Mouse (Mus musculus) MEL (cell line): ENCODE data around the gene Polg.

Experiments
- CTCF ChIP-seq, 3 experiments: IDR thresholded peaks in 2 of 3; conservative IDR thresholded peaks in 1 of 3; 2 replicates each; pipeline ENCODE4 v1.5.1; 2011 to 2012; ENCODE audit warnings: low read length in 3 of 3, low read depth in 2 of 3, mild to moderate bottlenecking in 2 of 3, improper control_type of control experiment in 1 of 3, inconsistent platforms in 1 of 3, mixed read lengths in 1 of 3, moderate library complexity in 1 of 3; ENCODE audit not compliant: control insufficient read depth in 1 of 3, insufficient read depth in 1 of 3, poor library complexity in 1 of 3, severe bottlenecking in 1 of 3
- HCFC1 ChIP-seq: IDR thresholded peaks from 2 replicates; pipeline ENCODE4 v1.6.1; 2012; ENCODE audit warnings: low read depth, mild to moderate bottlenecking, inconsistent platforms, low read length, improper control_type of control experiment, moderate library complexity
- POLR2A ChIP-seq, 2 experiments: IDR thresholded peaks; 2 replicates each; pipeline ENCODE4 v1.6.1; 2011 to 2012; ENCODE audit warnings: low read length in 2 of 2, mild to moderate bottlenecking in 2 of 2, control low read depth in 1 of 2, improper control_type of control experiment in 1 of 2, low read depth in 1 of 2, moderate library complexity in 1 of 2; ENCODE audit not compliant: control insufficient read depth in 1 of 2, insufficient read depth in 1 of 2, poor library complexity in 1 of 2
- POLR2AphosphoS2 ChIP-seq: IDR thresholded peaks from 2 replicates; pipeline ENCODE4 v1.6.1; 2011; ENCODE audit warnings: low read length, improper control_type of control experiment

DNA sequence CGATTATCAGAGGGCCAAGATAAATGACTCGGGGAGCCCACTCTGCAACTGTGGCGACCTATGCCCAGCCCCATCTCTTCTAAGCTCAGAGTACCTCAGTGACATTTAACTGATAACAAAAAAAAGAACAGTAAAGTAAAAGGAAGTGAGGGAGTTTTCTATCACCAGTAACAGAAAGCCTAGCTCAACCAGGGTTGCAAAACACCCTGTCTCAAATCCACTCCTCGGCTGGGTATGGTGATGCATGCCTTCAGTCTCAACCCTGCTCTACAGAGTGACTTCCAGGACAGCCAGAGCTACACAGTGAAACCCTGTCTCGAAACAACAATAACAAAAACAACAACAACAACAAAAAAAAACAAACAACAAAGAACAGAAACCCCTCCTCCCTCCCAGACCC lies 3.6 kb upstream of the Polg start:
- TF ChIP-seq POLR2A (IDR thresholded peaks at IDR 0.05; ENCODE audit: control insufficient read depth in 1 of 2, insufficient read depth in 1 of 2, low read depth in 1 of 2, low read length in 2 of 2, poor library complexity in 1 of 2) = no peak
- TF ChIP-seq HCFC1 = no peak
- TF ChIP-seq CTCF (IDR thresholded peaks at IDR 0.05 in 2 of 3, conservative IDR thresholded peaks at IDR 0.05 in 1 of 3; ENCODE audit: control insufficient read depth in 1 of 3, insufficient read depth in 1 of 3, low read depth in 2 of 3, low read length in 3 of 3, poor library complexity in 1 of 3, severe bottlenecking in 1 of 3) = no peak
- no peak for TF ChIP-seq POLR2AphosphoS2
